Comparison of ENCODE assay signal across 16 mouse cellular contexts in genomic region chr14:115039524-115039923, GRCm38 (mm10). TPM values are rescaled to one million over a fixed set of nuclear protein-coding genes. Genes with fewer than 3 reads are reported as not detected.
A peak's percentile ranks its signal among the peaks of the same experiment; 100 is the strongest.
DNase-seq lines count a peak whose midpoint lies in the region; ATAC-seq and TF ChIP-seq lines count a peak whose summit lies in the region.
"Had no signal": no experiment of that assay in that cellular context is flagged by ENCODE, and none has a peak within 500 bp of the region (broad histone marks: within the 10 kb centered on the region; RNA-seq: fewer than 3 reads in every experiment).

No protein-coding gene starts in this region.

- no peak overlapping the region for H3K4me3 ChIP-seq in hindbrain, postnatal 0 days (ENCODE audit: low read length)
- H3K4me3 ChIP-seq in hindbrain, embryonic 16.5 days (ENCODE audit: low read length) = no peak overlapping the region
- H3K4me3 ChIP-seq in midbrain, embryonic 15.5 days = no peak overlapping the region
- no peak overlapping the region; the same call in 1 of the 2 replicates for H3K4me3 ChIP-seq in midbrain, embryonic 10.5 days
- peak overlapping the region; percentile 86; the same call in 1 of the 2 replicates for H3K4me3 ChIP-seq in embryonic facial prominence, embryonic 13.5 days
- no peak overlapping the region for H3K4me3 ChIP-seq in liver, embryonic 15.5 days (replicated peaks)
- no peak overlapping the region for H3K4me3 ChIP-seq in forebrain, embryonic 13.5 days

- no peak for DNase-seq in hindbrain, postnatal 0 days (ENCODE audit: low spot score)
- DNase-seq in midbrain, embryonic 10.5 days (ENCODE audit: low spot score) = no peak
- no peak for DNase-seq in spleen, postnatal 4 days (ENCODE audit: low spot score in 2 of 2)
- DNase-seq: gastrocnemius, postnatal 10 days; kidney, postnatal 10 days; right cerebral cortex, postnatal 25 days had no signal

- no peak overlapping the region for H3K27ac ChIP-seq in hindbrain, postnatal 0 days
- H3K27ac ChIP-seq in hindbrain, embryonic 16.5 days (ENCODE audit: low read depth, low read length) = no peak overlapping the region
- H3K27ac ChIP-seq in midbrain, embryonic 15.5 days = no peak overlapping the region
- no peak overlapping the region for H3K27ac ChIP-seq in midbrain, embryonic 10.5 days (replicated peaks)
- no peak overlapping the region for H3K27ac ChIP-seq in embryonic facial prominence, embryonic 13.5 days
- H3K27ac ChIP-seq in liver, embryonic 15.5 days (replicated peaks) = no peak overlapping the region
- H3K27ac ChIP-seq in forebrain, embryonic 13.5 days = no peak overlapping the region

- peak overlapping the region; percentile 88 for H3K4me2 ChIP-seq in hindbrain, postnatal 0 days (ENCODE audit: low read depth, low read length)
- H3K4me2 ChIP-seq in hindbrain, embryonic 16.5 days (ENCODE audit: low read length) = no peak overlapping the region
- peak overlapping the region; percentile 72; the same call in 1 of the 2 replicates for H3K4me2 ChIP-seq in midbrain, embryonic 15.5 days
- H3K4me2 ChIP-seq in embryonic facial prominence, embryonic 13.5 days = peak overlapping the region; percentile 86
- H3K4me2 ChIP-seq in liver, embryonic 15.5 days = peak overlapping the region; percentile 96; the same call in 1 of the 2 replicates
- no peak overlapping the region for H3K4me2 ChIP-seq in forebrain, embryonic 13.5 days

- H3K27me3 ChIP-seq in hindbrain, postnatal 0 days (ENCODE audit: insufficient read depth, low read length) = peaks cover 4% of the 10 kb centered on the region; the same call in 1 of the 2 replicates
- 0 out of 2 replicates have a peak, but pooled peaks cover 3% of the 10 kb centered on the region for H3K27me3 ChIP-seq in hindbrain, embryonic 16.5 days (replicated peaks; ENCODE audit: control insufficient read depth, insufficient read depth, low read length)
- H3K27me3 ChIP-seq in midbrain, embryonic 15.5 days (replicated peaks) = peaks cover 9% of the 10 kb centered on the region; the same call in 1 of the 2 replicates
- peaks cover 19% of the 10 kb centered on the region for H3K27me3 ChIP-seq in midbrain, embryonic 10.5 days (ENCODE audit: low read depth, poor library complexity, severe bottlenecking)
- H3K27me3 ChIP-seq in embryonic facial prominence, embryonic 13.5 days = no peaks in the 10 kb centered on the region
- H3K27me3 ChIP-seq in liver, embryonic 15.5 days = peaks cover 5% of the 10 kb centered on the region; the same call in 1 of the 2 replicates
- H3K27me3 ChIP-seq in forebrain, embryonic 13.5 days = peaks cover 5% of the 10 kb centered on the region; the same call in 1 of the 2 replicates
- H3K27me3 ChIP-seq: embryonic facial prominence, embryonic 15.5 days; heart, embryonic 12.5 days had no signal

- no peak for ATAC-seq in hindbrain, postnatal 0 days
- ATAC-seq in hindbrain, embryonic 16.5 days = no peak
- no peak for ATAC-seq in midbrain, embryonic 15.5 days (replicated peaks)
- no peak for ATAC-seq in embryonic facial prominence, embryonic 13.5 days (ENCODE audit: insufficient number of reproducible peaks, insufficient read depth, low FRiP score, low TSS enrichment, low read depth)
- no peak for ATAC-seq in liver, embryonic 15.5 days (ENCODE audit: insufficient read depth)
- no peak for ATAC-seq in forebrain, embryonic 13.5 days
- ATAC-seq: Patski had no signal

- WGBS in hindbrain, postnatal 0 days = 70% methylated on average over 5 of the region's 5 CpGs
- WGBS in hindbrain, embryonic 16.5 days = 80% methylated on average over 5 of the region's 5 CpGs
- 74% methylated on average over 5 of the region's 5 CpGs for WGBS in midbrain, embryonic 15.5 days
- WGBS in midbrain, embryonic 10.5 days = 79% methylated on average over 5 of the region's 5 CpGs
- WGBS in embryonic facial prominence, embryonic 13.5 days = 59% methylated on average over 5 of the region's 5 CpGs
- 58% methylated on average over 5 of the region's 5 CpGs for WGBS in liver, embryonic 15.5 days (ENCODE audit: insufficient replicate concordance)
- 78% methylated on average over 5 of the region's 5 CpGs for WGBS in forebrain, embryonic 13.5 days

- peaks cover 5% of the 10 kb centered on the region; the same call in 1 of the 2 replicates for H3K36me3 ChIP-seq in hindbrain, postnatal 0 days (ENCODE audit: insufficient read depth, low read length)
- peaks cover 2% of the 10 kb centered on the region; the same call in 1 of the 2 replicates for H3K36me3 ChIP-seq in hindbrain, embryonic 16.5 days (ENCODE audit: control insufficient read depth, insufficient read depth, low read length)
- H3K36me3 ChIP-seq in midbrain, embryonic 15.5 days (replicated peaks) = peaks cover 5% of the 10 kb centered on the region; the same call in 1 of the 2 replicates
- peaks cover 19% of the 10 kb centered on the region for H3K36me3 ChIP-seq in midbrain, embryonic 10.5 days
- H3K36me3 ChIP-seq in embryonic facial prominence, embryonic 13.5 days = peaks cover 13% of the 10 kb centered on the region
- H3K36me3 ChIP-seq in liver, embryonic 15.5 days (replicated peaks) = peaks cover 13% of the 10 kb centered on the region
- peaks cover 14% of the 10 kb centered on the region for H3K36me3 ChIP-seq in forebrain, embryonic 13.5 days (ENCODE audit: poor library complexity, severe bottlenecking)

- no peak for TF ChIP-seq CTCF in hindbrain, postnatal 0 days (IDR thresholded peaks at IDR 0.05; ENCODE audit: low read depth)

- no peak overlapping the region for H3K9ac ChIP-seq in hindbrain, postnatal 0 days (replicated peaks; ENCODE audit: low read length)
- H3K9ac ChIP-seq in hindbrain, embryonic 16.5 days (ENCODE audit: low read depth, low read length) = no peak overlapping the region
- no peak overlapping the region for H3K9ac ChIP-seq in midbrain, embryonic 15.5 days
- H3K9ac ChIP-seq in embryonic facial prominence, embryonic 13.5 days = no peak overlapping the region
- H3K9ac ChIP-seq in liver, embryonic 15.5 days = no peak overlapping the region
- H3K9ac ChIP-seq in forebrain, embryonic 13.5 days = no peak overlapping the region

- H3K4me1 ChIP-seq in hindbrain, postnatal 0 days (ENCODE audit: insufficient read depth, low read length) = 0 out of 2 replicates have a peak, but pooled peaks cover 2% of the 10 kb centered on the region
- H3K4me1 ChIP-seq in hindbrain, embryonic 16.5 days (ENCODE audit: control insufficient read depth, insufficient read depth, low read depth, low read length) = peaks cover 15% of the 10 kb centered on the region
- H3K4me1 ChIP-seq in midbrain, embryonic 15.5 days = peaks cover 19% of the 10 kb centered on the region
- peaks cover 35% of the 10 kb centered on the region for H3K4me1 ChIP-seq in midbrain, embryonic 10.5 days
- peaks cover 16% of the 10 kb centered on the region for H3K4me1 ChIP-seq in embryonic facial prominence, embryonic 13.5 days
- H3K4me1 ChIP-seq in liver, embryonic 15.5 days (replicated peaks) = peaks cover 30% of the 10 kb centered on the region
- H3K4me1 ChIP-seq in forebrain, embryonic 13.5 days = peaks cover 23% of the 10 kb centered on the region

- no peaks in the 10 kb centered on the region for H3K9me3 ChIP-seq in hindbrain, postnatal 0 days (ENCODE audit: low read length)
- H3K9me3 ChIP-seq in hindbrain, embryonic 16.5 days (ENCODE audit: control insufficient read depth, low read length) = no peaks in the 10 kb centered on the region
- no peaks in the 10 kb centered on the region for H3K9me3 ChIP-seq in midbrain, embryonic 15.5 days
- no peaks in the 10 kb centered on the region for H3K9me3 ChIP-seq in midbrain, embryonic 10.5 days (replicated peaks)
- H3K9me3 ChIP-seq in embryonic facial prominence, embryonic 13.5 days = no peaks in the 10 kb centered on the region
- no peaks in the 10 kb centered on the region for H3K9me3 ChIP-seq in liver, embryonic 15.5 days (replicated peaks)
- H3K9me3 ChIP-seq in forebrain, embryonic 13.5 days (replicated peaks) = no peaks in the 10 kb centered on the region
- H3K9me3 ChIP-seq: embryonic facial prominence, embryonic 15.5 days; heart, embryonic 12.5 days; hindbrain, embryonic 15.5 days had no signal

RNA-seq across cellular contexts. Expression of gene Gpc5, which starts 52.5 kb away (rescaled TPM):
- total RNA-seq in hindbrain, postnatal 0 days (2014; rRNA removed) = 22.9 and 25.6 TPM in 2 replicates
- 17.4 and 17.9 TPM in 2 replicates for polyA plus RNA-seq in hindbrain, postnatal 0 days (2015; fragmentation: Nextera tagmentation; extraction: Ambion mirVana)
- polyA plus RNA-seq in hindbrain, embryonic 16.5 days (2015; fragmentation: Nextera tagmentation; extraction: Ambion mirVana) = 12.5 and 15.4 TPM in 2 replicates
- 5.4 and 7.2 TPM in 2 replicates for polyA plus RNA-seq in midbrain, embryonic 15.5 days (2015; fragmentation: Nextera tagmentation; extraction: Ambion mirVana)
- 0.30 and 0.83 TPM in 2 replicates for polyA plus RNA-seq in midbrain, embryonic 10.5 days (2016; fragmentation: Nextera tagmentation; extraction: Ambion mirVana)
- 1.2 and 1.5 TPM in 2 replicates for polyA plus RNA-seq in embryonic facial prominence, embryonic 13.5 days (2015; fragmentation: Nextera tagmentation; extraction: Ambion mirVana)
- not detected in 2 replicates for polyA plus RNA-seq in liver, embryonic 15.5 days (2015; fragmentation: Nextera tagmentation; extraction: Ambion mirVana)
- 0.77 and 1.4 TPM in 2 replicates for polyA plus RNA-seq in forebrain, embryonic 13.5 days (2015; fragmentation: Nextera tagmentation; extraction: Ambion mirVana)
- total RNA-seq: megakaryocyte progenitor cell, adult 5-6 weeks had no signal

Comparison
In these comparisons a context has a peak if more than half of its experiments do, and no peak if none do; other contexts are left out.
1. H3K4me2 ChIP-seq: peak in hindbrain, postnatal 0 days (single experiment), midbrain, embryonic 15.5 days (single experiment), embryonic facial prominence, embryonic 13.5 days (single experiment) and liver, embryonic 15.5 days (single experiment); none in hindbrain, embryonic 16.5 days (single experiment) and forebrain, embryonic 13.5 days (single experiment).